Mouse (Mus musculus) midbrain, embryonic 15.5 days (tissue): Measurements from ENCODE around the gene Pcnx2. TPM values are rescaled to one million over a fixed set of nuclear protein-coding genes. Genes with fewer than 3 reads are reported as not detected.

Experiments
- ATAC-seq: fragments of 200-750 bp; cut with Nextera tagmentation; replicated peaks from 2 replicates; pipeline ENCODE4 v1.8.0; 2017; ENCODE audit warnings: moderate TSS enrichment
- H3K27ac ChIP-seq: fragments of 300-500 bp; sonication (generic); 2 replicates; pipeline ENCODE4 v1.5.1; 2015; ENCODE audit warnings: mild to moderate bottlenecking, inconsistent platforms
- H3K27me3 ChIP-seq: fragments of 300-500 bp; sonication (generic); replicated peaks from 2 replicates; pipeline ENCODE4 v1.6.1; 2015; ENCODE audit warnings: inconsistent platforms
- H3K36me3 ChIP-seq: fragments of 300-500 bp; sonication (generic); replicated peaks from 2 replicates; pipeline ENCODE4 v1.6.1; 2015; ENCODE audit warnings: inconsistent platforms
- H3K4me1 ChIP-seq: fragments of 300-500 bp; sonication (generic); 2 replicates; pipeline ENCODE4 v1.6.1; 2015; ENCODE audit warnings: inconsistent platforms
- H3K4me2 ChIP-seq: fragments of 300-500 bp; sonication (generic); 2 replicates; pipeline ENCODE4 v1.6.1; 2015; ENCODE audit warnings: inconsistent platforms, mild to moderate bottlenecking, moderate library complexity
- H3K4me3 ChIP-seq: fragments of 300-500 bp; sonication (generic); 2 replicates; pipeline ENCODE4 v1.5.1; 2015; ENCODE audit warnings: mild to moderate bottlenecking, inconsistent platforms
- H3K9ac ChIP-seq: fragments of 300-500 bp; sonication (generic); 2 replicates; pipeline ENCODE4 v1.6.1; 2015; ENCODE audit warnings: mild to moderate bottlenecking, inconsistent platforms
- H3K9me3 ChIP-seq: fragments of 300-500 bp; sonication (generic); 2 replicates; pipeline ENCODE4 v1.6.1; 2016; ENCODE audit warnings: inconsistent platforms
- WGBS: fragments of 180-500 bp; shearing (Covaris S2); methylation state at CpG from one replicate; pipeline ENCODE4 v1.1.7; 2015; ENCODE audit warnings: mixed read lengths; 5-methylcytosine and 5-hydroxymethylcytosine counted together
- polyA plus RNA-seq: library from polyadenylated mRNA; unstranded; fragments of >200 nt; fragmentation: Nextera tagmentation; extraction: Ambion mirVana; gene quantifications from 2 replicates; pipeline ENCODE4 v1.2.1, GENCODE M21; 2015

Pcnx2 gene
- polyA plus RNA-seq = 6.2 and 7.5 TPM in 2 replicates

DNA sequence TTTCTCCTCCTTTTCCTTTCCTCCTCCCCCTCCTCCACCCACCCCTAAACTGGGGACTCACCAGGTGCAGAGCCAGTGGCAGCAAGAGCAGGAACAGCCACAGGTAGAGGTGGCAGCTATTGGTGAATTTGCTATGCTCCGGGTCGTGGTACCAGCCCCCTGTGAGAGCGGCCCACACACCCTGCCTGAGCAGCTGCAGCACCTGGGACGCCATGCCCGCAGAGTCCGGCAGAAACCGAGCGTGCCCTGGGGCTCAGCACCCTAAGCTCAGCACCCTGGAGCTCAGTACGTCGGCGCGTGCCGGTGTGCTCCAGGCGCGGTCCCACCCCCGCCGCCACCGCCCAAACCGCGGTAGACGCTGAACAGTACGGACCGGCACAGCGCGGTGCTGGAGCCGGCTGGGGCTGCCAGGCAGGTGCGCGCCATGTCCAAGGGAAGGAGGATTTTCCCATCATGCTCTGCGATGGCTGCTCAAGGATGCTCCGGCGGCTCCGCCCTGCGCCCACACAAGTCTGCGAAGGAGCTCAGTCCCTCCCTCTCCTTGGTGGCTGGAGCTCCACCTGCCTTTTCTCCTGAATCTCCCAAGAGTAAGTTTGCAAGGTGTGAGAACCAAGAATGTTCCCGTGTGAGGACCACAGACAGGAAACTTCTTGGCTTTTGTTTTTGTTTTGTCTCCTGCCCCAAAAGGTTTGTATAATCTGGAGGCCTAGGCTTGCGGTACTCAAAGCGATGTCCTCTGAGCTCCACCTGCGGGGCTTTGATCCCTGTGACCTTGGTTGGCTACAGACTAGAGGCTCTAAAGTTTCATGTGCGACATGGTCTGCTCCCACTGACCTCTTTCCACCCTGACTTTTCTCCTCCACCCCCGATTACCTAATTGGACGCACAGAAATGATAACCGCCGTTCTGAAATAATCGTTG is at the start of gene Pcnx2:
Gene Pcnx2 (minus strand): TSS at position 450 of the 921 bp plus-strand sequence.
- Histone ChIP-seq H3K27ac (peak within 1 kb of the TSS; percentile 83), H3K4me2 (peak within 1 kb of the TSS; percentile 70), H3K36me3 (no peaks in the 10 kb centered on the region), H3K9me3 (no peaks in the 10 kb centered on the region), H3K4me3 (peak within 1 kb of the TSS; percentile 76), H3K27me3 (no peaks in the 10 kb centered on the region), H3K4me1 (peaks cover 19% of the 10 kb centered on the region), H3K9ac (peak within 1 kb of the TSS; percentile 74)
- ATAC-seq = peak; percentile 91
- 5% methylated on average over 44 of the region's 44 CpGs for WGBS

DNA sequence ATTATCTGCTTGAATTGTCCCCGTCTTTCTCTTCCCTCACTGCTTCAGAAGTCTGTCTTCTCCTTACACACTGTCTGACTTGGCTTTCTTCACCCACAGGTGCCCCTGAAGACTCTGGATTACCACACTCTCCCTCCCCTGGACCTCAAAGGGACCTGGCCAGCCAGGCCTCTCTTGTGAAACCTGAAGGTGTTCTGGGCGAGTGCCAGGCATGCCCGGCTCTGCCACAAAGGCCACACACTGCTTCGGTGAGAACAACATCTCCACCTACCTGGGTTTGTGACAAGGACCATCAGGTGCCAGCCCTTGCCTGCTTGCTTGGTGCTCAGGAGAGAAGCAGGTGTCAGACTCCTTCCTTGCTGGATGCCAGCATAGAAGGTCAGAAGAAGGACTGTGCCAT is 46.4 kb upstream of the Pcnx2 start:
- Histone ChIP-seq H3K4me3 (no peak overlapping the region), H3K27ac (no peak overlapping the region), H3K36me3 (no peaks in the 10 kb centered on the region), H3K9ac (no peak overlapping the region), H3K27me3 (no peaks in the 10 kb centered on the region), H3K4me1 (no peaks in the 10 kb centered on the region), H3K9me3 (no peaks in the 10 kb centered on the region), H3K4me2 (no peak overlapping the region)
- no peak for ATAC-seq
- 79% methylated on average over 4 of the region's 4 CpGs for WGBS

DNA sequence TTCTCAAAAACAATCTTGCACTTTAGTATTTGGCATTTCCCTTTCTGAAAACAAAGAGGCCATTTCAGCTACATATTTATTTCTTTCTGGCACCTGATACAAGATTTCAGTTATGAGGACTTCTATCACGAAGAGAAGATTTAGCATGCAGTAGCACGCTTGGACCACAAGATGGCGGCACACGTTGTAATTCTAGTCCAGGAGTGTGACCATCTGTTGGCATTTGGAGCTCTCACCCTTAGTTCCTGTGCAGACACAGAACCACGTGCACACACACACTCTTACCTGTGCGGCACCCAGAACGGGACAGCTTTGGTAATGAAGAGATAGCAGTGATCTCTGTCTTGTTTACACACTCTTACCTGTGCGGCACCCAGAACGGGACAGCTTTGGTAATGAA is 37.5 kb upstream of the Pcnx2 start:
- WGBS = 49% methylated on average over 9 of the region's 9 CpGs
- Histone ChIP-seq H3K27me3 (no peaks in the 10 kb centered on the region), H3K4me2 (no peak overlapping the region), H3K4me1 (no peaks in the 10 kb centered on the region), H3K9ac (no peak overlapping the region), H3K4me3 (no peak overlapping the region), H3K36me3 (no peaks in the 10 kb centered on the region), H3K27ac (no peak overlapping the region), H3K9me3 (no peaks in the 10 kb centered on the region)
- ATAC-seq = no peak

DNA sequence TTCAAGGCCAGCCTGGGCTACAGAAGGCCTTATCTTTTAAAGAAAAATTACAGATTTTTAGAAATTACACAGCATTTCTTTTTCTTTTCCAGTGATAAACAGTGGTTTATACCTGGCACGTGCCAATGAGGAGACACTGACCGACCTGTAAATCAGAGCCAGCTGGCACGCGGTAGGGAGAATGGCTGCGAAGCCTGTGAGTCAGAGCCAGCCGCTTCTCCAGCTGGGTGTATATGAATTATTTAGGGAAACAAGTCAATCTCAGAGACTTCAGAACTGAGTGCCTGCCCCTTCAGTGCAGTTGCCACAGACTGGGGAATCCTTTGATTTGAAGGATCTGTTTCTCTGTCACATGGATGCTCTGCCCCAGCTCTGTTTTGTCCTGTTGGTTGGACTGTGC is 33.7 kb upstream of the Pcnx2 start:
- H3K4me3 ChIP-seq = no peak overlapping the region
- no peak overlapping the region for H3K27ac ChIP-seq
- H3K4me2 ChIP-seq = no peak overlapping the region
- H3K9me3 ChIP-seq = no peaks in the 10 kb centered on the region
- no peak for ATAC-seq
- H3K36me3 ChIP-seq = no peaks in the 10 kb centered on the region
- H3K27me3 ChIP-seq = no peaks in the 10 kb centered on the region
- WGBS = 86% methylated on average over 6 of the region's 6 CpGs
- no peak overlapping the region for H3K9ac ChIP-seq
- no peaks in the 10 kb centered on the region for H3K4me1 ChIP-seq

DNA sequence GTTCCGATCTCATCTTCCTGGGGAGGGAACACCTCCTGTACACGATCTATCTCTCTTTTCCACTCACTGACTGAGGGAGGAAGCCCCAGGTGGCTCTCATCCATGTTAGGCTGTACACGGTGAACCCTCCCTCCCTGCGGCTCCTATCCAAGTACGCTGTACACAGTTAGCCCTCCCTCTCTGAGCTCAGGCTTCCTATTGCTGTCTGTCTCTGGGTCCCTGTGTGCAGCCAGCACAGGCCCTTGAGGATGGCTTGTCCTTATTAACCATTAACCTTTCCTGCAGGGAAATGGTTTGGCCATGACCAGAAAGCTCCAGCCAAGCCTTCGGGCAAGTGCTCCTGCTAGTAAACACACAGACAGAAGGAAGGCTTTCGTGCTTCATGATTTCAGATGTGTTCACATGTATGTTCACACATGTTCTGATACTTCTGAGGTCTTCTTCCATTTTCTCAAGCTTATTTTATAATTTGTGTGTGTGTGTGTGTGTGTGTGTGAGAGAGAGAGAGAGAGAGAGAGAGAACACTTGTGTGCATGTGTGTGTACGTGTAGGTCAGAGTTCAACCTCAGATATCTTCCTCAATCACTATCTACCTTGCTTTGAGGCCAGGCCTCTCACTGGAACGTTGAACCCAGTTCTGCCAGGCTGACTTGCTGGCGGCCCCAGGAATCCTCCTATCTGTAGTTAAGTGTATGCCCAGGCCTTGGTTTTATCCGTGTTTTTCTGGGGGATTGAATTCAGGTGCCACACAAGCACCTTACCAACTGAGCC is 32.3 kb upstream of the Pcnx2 start:
- WGBS = 88% methylated on average over 11 of the region's 11 CpGs
- Histone ChIP-seq H3K4me2 (no peak overlapping the region), H3K9ac (no peak overlapping the region), H3K4me1 (no peaks in the 10 kb centered on the region), H3K4me3 (no peak overlapping the region), H3K9me3 (no peaks in the 10 kb centered on the region), H3K36me3 (no peaks in the 10 kb centered on the region), H3K27ac (no peak overlapping the region), H3K27me3 (no peaks in the 10 kb centered on the region)
- ATAC-seq = no peak

DNA sequence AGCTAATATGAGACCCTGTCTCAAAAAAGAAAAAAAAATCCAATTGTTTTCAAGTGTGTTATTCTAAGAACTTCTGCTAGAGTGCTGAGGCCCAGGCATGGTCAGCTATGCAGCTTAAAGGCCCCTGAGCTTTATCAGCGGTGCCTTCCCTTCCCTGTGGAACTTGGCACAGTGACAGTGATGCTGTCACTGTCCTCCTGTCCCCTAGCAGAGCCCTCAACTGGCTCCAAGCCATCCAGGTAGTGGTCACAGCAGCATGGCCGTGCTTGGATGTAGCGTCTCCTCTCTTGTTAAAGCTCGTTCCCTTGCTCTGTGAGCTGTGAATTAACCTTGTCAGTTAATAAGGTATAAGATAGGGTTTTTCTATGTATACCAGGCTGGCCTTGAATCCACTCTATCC is 28.5 kb upstream of the Pcnx2 start:
- Histone ChIP-seq H3K9me3 (no peaks in the 10 kb centered on the region), H3K4me1 (no peaks in the 10 kb centered on the region), H3K4me2 (no peak overlapping the region), H3K9ac (no peak overlapping the region), H3K27me3 (no peaks in the 10 kb centered on the region), H3K4me3 (no peak overlapping the region), H3K27ac (no peak overlapping the region), H3K36me3 (no peaks in the 10 kb centered on the region)
- ATAC-seq = no peak
- 90% methylated on average over 4 of the region's 4 CpGs for WGBS

DNA sequence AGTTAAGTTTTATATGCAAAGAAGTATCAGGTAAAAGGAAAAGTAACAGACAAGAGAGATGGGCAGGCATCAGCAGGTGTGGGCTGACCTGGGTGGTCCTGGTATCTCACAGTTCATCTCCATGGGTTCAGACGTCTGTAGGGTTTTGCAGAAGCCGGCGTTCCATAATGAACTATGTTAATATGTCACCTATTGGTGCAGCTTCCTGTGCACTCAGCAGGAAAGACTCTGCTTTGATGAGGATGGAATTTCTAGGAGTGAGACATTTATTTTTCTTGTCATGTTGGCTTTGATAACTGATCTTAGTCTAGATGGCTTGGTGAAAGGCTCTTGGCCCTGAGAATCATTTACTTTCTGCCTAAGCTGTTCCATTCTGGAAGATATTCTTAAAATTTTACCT is 24.2 kb upstream of the Pcnx2 start:
- H3K4me3 ChIP-seq = no peak overlapping the region
- no peak overlapping the region for H3K9ac ChIP-seq
- ATAC-seq = no peak
- no peak overlapping the region for H3K27ac ChIP-seq
- WGBS = 88% methylated on average over 3 of the region's 3 CpGs
- no peaks in the 10 kb centered on the region for H3K9me3 ChIP-seq
- no peaks in the 10 kb centered on the region for H3K4me1 ChIP-seq
- no peak overlapping the region for H3K4me2 ChIP-seq
- no peaks in the 10 kb centered on the region for H3K27me3 ChIP-seq
- H3K36me3 ChIP-seq = no peaks in the 10 kb centered on the region

DNA sequence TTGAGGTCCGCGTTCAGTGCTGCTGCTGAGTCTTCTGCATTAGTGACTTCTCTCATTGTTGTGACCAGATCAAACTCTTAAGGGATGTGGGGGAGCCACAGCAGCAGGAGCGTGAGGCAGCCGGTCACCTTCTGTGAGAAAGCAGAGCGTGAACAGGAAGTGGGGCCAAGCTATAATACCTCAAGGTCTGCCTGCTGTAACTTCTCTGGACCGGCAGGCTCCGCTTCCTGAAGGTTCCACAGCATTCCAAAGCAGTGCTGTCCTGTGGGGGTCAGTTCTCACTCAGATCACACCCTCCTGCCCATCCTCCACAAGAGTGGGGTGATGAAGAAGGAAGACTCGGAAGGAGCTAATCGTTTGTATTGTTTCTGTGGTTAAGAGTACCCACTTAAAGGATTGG is 22.6 kb upstream of the Pcnx2 start:
- H3K9ac ChIP-seq = no peak overlapping the region
- no peaks in the 10 kb centered on the region for H3K9me3 ChIP-seq
- no peak overlapping the region for H3K4me3 ChIP-seq
- no peaks in the 10 kb centered on the region for H3K36me3 ChIP-seq
- ATAC-seq = no peak
- 83% methylated on average over 9 of the region's 9 CpGs for WGBS
- H3K4me2 ChIP-seq = no peak overlapping the region
- no peaks in the 10 kb centered on the region for H3K27me3 ChIP-seq
- no peak overlapping the region for H3K27ac ChIP-seq
- H3K4me1 ChIP-seq = no peaks in the 10 kb centered on the region

DNA sequence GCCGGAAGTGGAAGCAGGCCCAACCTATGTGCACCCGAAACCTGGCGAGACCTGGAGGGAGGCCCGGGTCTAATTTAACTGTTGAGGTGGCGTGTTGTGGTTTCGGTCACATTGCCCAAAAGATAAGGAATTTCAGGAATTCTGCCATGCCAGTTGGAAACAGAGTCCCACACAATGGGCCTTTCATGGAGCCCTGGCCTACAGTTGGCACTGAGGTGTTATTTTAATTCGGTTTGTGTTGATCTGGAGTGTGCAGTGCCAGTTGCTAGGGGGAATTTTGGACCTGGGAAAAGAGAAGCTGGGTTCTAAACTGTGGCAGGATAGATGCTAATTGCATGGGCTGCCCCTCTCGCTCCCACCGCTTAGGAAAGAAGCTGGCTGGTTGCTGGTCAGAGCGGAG is 22.2 kb upstream of the Pcnx2 start:
- Histone ChIP-seq H3K4me1 (no peaks in the 10 kb centered on the region), H3K36me3 (no peaks in the 10 kb centered on the region), H3K9me3 (no peaks in the 10 kb centered on the region), H3K9ac (no peak overlapping the region), H3K4me3 (no peak overlapping the region), H3K4me2 (no peak overlapping the region), H3K27me3 (no peaks in the 10 kb centered on the region), H3K27ac (no peak overlapping the region)
- no peak for ATAC-seq
- 76% methylated on average over 10 of the region's 10 CpGs for WGBS

DNA sequence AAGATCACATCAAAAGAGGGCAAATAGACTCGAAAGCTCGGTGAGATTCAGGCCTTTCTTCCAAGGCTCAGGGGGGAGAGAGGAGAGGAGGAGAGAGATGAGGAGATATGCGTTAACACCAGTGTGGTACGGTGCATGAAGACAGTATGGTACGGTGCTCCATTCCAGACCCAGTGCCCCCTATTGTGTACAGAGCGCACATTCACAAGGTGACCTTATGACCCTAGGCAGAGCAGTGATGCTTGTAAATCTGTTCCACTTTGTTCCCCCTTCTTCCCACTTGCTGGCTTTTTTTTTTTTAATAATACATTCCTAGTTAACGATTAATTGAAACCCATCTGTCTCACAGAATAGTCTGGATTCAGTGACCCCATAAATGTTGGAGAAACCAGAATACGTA is 21.4 kb upstream of the Pcnx2 start:
- Histone ChIP-seq H3K4me2 (no peak overlapping the region), H3K27ac (no peak overlapping the region), H3K27me3 (no peaks in the 10 kb centered on the region), H3K9me3 (no peaks in the 10 kb centered on the region), H3K9ac (no peak overlapping the region), H3K4me3 (no peak overlapping the region), H3K4me1 (no peaks in the 10 kb centered on the region), H3K36me3 (no peaks in the 10 kb centered on the region)
- ATAC-seq = no peak
- WGBS = 46% methylated on average over 8 of the region's 8 CpGs

DNA sequence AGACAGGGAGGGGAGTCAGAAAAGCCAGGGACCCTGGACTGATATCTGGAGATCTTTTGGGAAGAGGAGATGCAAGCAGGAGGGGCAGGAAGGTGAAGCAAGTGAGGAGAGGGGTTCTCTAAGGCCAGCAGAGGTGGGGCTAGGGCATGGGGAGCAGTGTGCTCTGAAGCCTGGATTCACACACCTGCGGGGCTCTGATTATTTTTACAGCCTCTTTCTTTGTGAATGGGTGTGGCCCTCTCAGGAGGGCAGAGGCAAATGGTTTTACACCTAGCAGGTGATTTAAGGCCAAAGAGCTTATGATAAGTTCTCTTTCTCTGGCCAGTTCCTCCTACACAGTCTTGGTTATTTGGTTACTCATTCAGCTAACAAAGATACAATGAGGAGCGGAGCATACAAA is 20.6 kb upstream of the Pcnx2 start:
- Histone ChIP-seq H3K4me3 (no peak overlapping the region), H3K36me3 (no peaks in the 10 kb centered on the region), H3K4me1 (no peaks in the 10 kb centered on the region), H3K27ac (no peak overlapping the region), H3K4me2 (no peak overlapping the region), H3K9ac (no peak overlapping the region), H3K9me3 (no peaks in the 10 kb centered on the region), H3K27me3 (no peaks in the 10 kb centered on the region)
- ATAC-seq = no peak
- WGBS = 81% methylated on average over 2 of the region's 2 CpGs

DNA sequence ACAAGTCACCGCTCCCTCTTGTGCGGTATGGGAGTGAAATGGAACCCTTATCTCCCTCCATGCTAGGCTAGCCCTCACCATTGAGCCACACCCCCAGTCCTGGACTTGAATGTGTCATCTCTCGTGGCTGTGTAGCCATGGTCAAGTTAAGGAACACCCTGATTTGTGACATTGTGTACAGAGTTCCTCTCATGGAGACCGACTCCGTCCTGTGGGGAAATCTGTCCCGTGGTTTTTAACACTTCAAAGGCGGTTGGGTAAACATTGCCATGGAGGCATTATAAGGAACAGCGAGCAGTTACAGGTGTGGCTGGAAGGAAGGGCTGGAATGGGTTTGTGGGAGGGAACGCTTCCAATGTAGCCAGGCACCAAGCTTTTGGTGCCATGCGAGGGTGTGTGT is 18.9 kb upstream of the Pcnx2 start:
- Histone ChIP-seq H3K4me3 (no peak overlapping the region), H3K9ac (no peak overlapping the region), H3K9me3 (no peaks in the 10 kb centered on the region), H3K4me2 (no peak overlapping the region), H3K36me3 (no peaks in the 10 kb centered on the region), H3K27me3 (peaks cover 15% of the 10 kb centered on the region), H3K27ac (no peak overlapping the region), H3K4me1 (no peaks in the 10 kb centered on the region)
- ATAC-seq = no peak
- 84% methylated on average over 10 of the region's 10 CpGs for WGBS
